Mouse (Mus musculus) CH12F3 (cell line): Measurements from ENCODE around the gene Lrp2bp.

Experiments used
- in situ Hi-C: fragments of 300-500 bp; cut with MboI; formaldehyde crosslinking; loops from 2 replicates; pipeline ENCODE4 v1.14.3; 2020; ENCODE audit warnings: low sequenced_read_pairs

The Lrp2bp gene

DNA sequence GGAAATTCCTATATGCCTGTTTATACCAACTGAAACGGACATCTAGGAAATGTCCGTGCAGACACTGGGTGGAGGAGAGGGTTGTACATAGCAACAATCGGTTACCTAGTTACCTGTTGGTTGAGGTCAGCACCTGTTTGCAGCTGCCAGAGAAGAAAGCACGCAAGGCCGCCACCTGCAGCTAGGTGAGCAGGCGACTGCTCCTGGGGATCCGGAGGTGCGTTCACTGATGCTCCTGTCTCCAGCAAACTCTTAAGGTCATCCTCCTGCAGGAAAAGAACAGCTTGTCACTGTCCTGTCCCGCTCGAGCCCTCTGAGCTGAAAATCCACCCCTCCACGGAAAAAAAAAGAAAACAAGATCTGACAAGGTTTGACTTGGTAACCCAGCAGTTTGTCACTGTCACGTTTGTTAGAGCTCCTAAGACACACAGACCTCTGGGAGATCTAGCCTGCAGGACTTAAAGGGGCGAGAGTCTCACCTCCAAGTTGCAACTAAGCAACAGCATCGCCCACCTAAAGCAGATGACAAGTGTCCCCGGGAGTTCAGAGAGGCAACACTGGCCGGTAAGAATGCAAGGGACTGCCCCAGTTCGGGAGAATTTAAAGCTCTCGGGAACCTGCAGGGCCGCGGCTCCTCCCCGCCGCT, at the start of gene Lrp2bp:
Gene Lrp2bp, plus strand, starts transcription at position 166 of the 646 bp plus-strand sequence.
- in situ Hi-C loops: no loop called here

DNA sequence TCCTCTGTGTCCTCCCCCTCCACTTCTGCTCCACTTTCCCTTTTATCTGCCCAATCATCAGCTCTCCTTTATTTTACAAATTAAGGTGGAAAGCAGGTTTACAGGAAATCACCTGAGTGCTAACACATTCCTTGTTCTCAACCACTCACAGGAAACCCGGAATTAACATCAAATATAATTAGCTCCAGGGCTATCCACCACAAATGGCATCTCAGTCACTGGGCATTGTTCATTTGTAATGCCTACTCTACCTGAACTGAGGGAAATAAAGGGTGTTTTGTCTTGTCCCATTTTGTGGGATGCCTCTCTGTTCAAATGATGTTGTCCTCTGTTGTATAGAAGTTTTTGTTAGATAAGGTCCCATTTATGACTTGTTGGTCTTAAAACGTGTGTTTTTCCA, 48.5 kb upstream of the Lrp2bp start:
- in situ Hi-C loops: no loop called here

DNA sequence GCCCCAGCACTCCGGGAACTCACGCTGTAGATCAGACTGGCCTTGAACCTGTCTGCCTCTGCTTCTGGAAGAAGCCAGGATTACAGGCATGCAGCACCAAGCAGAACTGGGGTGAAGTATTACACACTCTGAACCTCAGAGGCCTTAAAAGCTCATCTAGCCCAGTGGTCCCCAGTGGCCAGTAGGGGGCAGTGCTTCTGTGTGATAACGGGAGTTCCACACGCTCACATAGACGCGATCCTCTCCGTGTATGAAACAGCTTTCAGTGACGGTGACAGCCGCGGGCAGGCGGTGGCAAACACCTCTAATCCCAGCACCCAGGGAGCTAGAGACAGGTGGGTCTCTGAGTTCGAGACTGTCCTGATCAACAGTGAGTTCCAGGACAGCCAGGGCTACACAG, 28.2 kb upstream of the Lrp2bp start:
- in situ Hi-C loops: no loop called here

DNA sequence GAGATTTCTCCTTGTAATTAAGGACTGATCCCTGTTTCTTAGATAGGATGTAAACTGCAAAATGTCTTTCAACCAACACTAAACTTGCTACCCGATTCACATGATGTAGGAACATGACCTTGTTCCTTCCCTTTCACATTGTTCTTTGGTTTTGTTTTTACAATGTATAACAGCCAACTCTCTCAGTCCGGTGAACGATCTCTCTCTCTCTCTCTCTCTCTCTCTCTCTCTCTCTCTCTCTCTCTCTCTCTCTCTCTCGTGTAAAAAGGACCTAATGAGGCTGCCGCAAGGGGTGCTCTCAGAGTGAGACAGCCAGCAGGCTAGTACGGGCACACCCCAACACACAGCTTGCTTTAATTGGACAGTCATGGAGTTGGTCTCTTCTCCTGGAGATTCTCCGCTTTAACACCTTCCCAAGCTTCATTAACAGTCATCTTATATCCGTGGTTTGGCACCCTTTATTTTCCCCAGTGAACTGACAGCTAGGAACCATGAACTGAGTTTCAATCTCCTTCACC, 25.1 kb upstream of the Lrp2bp start:
- in situ Hi-C loops: no loop called here

DNA sequence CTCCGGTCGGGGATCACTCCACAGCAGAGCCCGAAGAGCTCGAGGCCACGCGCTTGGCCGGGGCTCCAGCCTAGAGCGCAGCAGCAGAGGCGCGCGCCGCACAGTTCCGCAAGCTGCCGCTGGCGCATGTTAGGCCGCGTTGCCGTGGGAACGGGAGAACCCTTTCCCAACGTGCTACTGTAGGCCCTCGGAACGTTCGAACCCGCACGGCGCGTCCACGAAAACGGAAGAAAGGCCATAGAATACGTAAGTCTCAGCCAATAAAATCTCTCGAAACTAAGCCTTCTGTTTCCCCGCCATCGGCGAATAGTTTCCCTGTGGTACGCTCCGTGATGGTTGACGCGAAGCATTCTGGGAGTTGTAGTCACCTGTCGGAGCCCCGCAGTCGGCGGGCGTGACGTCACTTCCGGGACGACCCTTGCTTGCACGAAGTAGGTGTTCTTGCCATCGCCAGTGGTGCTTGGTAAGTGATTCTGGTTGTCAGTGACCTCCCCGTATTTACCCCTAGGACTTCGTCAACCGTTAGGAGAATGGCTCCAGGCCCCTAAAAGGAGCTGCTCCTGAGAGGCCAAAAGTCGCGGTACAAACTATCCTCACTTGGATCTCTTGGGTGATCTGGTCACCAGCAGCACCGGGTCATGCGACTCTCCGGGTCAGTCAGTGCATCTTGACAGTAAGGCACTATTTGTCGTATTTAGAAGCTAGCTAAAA, 23.8 kb upstream of the Lrp2bp start, which contains the start of the genes 1700029J07Rik and Ufsp2:
Gene 1700029J07Rik, minus strand, starts transcription at position 127 of the 711 bp plus-strand sequence.
Gene Ufsp2, plus strand, starts transcription at position 403 of the 711 bp plus-strand sequence.
- in situ Hi-C loops: no loop called here

DNA sequence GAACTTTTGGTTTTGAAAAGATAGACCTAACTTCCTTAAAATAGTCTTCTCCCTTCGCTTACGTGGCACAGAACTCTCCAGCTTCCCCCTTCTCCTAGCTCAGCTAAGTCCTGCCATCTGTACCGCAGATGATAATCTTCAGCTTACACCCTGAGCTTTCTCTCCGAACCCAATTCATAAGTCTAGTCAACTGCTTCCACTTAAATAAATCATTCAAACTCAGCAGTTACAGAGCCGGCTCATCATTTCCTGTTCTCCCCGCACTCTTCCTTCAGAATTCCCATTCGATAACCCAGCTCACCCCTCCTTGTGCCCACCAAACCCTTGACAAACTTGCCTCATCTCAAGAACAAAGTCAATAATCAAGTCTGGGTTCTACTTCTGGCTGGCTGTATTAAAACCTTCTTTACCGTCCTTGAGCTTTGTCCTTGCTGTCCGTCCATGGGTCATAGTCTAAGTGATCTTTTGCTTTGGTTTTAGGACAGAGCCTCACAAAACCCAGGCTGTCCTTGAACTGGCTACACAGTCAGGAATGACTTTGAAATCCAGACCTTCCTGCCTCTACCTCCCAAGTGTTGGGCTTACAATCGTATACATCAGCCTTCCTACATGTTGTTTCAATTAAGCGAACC, 23.1 kb upstream of the Lrp2bp start:
- in situ Hi-C loops: no loop called here

DNA sequence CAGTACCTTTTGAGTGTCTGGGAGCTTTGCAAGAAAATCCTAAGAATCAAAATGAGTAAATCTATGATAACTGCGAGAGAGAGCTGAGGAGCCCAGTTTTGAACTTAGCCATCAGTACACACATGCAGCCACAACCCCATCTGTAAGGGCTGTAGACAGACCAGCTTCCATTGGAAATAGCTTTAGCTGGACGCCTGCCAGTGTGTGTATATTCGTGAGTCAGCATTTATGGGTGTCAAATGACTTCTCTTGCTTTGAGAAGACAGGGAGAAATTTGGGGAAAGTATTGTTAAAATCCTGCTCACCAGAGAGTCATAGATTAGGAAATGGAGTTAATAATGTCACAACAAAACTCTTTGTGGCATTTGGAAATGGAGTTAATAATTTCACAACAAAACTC, 12.4 kb upstream of the Lrp2bp start:
- in situ Hi-C loops: no loop called here

DNA sequence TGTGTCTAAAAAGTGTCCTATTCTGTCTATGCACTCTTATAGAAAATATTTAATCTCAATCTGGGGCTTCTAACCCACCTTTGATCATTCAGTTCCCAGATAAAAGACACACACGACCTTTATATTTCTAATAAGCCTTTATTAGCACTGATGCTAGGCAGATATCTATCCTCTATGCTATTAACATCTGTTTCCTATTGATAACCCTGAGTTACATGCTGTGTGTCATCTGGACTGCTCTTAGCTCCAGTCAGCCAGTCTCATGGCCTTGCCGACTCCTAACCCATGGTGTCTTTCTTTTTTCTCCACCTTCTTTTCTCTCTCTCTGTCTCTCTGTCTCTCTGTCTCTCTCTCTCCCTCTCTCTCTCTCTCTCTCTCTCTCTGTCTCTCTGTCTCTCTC, 10.9 kb upstream of the Lrp2bp start:
- in situ Hi-C loops: no loop called here

DNA sequence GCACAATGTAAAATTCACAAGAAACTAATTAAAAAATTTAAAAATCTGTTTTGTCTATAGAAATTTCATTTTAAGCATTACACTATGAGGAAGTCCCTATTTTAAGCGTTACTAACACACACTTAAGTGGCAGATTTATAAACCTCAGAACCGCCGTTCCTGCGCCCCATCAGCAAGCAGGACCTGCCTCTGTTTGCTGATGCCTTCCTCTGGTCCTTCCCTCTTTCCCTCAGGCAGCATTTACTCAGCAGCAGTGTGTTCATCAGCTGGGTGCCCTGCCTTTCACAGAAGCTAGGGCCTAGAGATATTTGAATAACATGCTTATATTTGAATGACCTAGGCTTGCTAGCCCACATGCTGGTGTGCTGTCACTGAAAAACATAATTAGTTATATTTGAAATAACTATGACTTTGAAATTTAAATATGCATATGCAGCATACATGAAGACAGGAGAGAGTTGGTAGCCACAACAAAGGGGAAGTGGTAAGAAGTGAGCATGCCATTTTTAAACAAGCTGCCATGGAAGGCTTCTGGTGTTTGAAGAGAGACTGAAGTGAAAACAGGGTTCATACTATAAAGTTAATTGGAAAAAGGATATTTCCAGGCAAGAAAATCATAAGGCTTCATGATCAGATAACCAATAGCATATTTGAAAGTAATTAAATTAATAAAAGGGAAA, 8.3 kb upstream of the Lrp2bp start:
- in situ Hi-C loops: no loop called here

DNA sequence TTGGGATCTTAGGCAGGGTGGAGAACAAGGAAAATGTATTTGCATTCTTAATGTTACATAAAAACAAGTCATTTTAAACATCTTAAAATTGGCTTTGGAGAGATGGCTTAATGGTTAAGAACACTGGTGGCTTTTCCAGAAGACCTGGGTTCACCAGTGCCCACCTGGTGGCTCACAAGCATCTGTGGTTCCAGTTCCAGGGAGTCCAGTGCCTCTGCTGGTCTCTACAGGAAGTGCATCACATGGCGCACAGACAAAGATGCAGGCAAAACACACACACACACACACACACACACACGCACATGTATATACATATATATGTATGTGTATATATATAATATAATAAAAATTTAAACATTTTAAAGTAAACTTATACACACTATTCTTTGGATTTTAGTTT, 5.0 kb upstream of the Lrp2bp start:
- in situ Hi-C loops: no loop called here

DNA sequence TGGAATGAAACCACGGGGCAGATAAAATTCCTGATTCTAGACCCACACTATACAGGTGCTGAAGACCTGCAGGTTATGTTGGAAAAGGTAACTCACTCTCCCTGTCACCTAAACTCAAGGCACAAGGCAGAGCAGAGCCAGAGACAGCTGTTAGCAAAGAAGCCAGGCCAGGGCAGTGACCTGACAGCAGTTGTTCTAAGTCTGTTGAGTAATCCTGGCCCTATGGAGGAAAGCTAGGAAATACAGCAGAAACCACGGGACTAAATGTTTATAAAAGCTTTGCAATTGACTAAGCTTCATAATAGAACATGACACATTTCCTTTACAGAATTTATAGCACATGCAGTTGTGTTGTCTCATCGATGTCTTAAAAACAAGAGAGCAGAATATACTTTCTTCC, 3.5 kb upstream of the Lrp2bp start:
- in situ Hi-C loops: no loop called here

DNA sequence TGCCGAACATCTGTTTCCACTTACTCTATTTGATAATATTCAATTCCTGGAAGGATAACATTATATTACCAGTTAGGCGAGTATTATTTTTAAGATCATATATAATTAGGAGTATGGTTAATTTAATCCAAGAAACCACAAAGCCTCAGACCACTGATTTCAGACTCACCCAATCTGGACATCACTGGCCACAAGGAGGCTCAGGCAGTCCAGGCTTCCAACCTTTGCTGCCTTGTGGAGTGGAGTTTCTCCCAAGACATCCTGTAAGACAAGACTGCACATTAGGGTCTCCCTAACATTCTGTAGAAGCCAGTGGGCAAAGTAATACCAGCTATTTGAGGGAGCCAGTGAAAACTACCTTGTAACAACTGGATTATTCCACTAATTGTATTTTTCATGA, 875 bp upstream of the Lrp2bp start:
- in situ Hi-C loops: no loop called here

DNA sequence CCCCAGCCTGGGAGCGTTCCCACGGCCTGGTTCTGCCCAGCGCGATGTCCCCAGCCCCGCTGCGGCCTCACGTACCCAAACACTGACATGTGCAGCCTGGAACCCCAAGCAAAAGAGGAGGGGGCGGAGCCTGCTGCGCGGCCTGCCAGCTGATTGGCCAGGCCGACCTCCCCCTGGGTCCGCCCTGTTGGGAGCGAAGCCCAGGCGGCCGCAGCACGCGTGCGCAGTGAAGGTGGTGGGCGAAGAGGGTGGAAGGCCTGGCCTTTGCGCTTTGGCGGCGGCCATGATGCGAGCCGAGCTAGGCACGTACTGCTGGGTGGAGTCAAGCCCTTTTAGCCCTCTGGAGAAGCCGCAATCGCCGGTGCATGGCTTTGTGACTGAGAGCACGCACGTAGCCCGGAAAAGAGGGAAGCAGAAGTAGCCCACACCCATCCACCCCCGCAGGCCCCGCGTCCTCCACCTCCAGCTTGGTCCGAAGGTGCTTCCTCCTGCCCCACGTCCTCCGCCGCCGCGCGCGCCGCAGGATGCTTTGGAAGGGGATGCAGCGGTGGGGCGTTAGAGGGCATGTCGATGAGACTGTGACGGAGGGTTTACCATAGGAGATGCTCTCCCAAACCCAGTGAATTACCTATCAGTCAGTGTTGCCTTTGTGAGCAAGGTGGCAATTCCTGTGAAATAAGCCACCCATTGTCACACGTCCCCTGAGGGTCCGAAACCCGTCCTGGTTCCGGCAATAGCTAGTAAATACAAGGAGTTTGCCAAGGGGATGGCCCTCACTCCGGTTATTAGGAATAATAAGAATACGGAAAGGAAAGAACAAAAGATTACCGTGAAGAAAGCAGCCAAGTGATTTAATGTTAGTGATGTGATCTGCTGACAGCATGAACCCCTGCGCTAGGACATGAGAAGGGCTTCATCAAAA, 942 bp downstream of the Lrp2bp start:
- in situ Hi-C loops: no loop called here

DNA sequence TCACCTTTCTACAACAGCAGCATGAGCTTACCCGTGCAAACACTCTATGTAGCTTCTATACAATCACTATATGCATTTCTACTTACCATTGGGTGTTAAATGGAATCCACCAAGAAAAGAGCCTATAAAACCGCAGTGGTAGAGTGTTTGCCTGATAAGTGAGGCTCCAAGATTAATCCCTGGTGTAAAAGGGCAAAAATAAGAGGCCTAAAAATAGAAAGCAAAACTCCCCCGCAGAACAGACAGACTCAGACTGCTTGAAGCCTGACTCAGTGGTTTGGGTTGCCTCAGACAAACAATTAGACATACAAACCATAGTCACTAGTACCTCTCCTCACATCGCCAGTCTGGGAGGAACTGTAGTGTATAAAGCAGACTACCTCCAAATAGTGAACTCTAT, 6.5 kb downstream of the Lrp2bp start, which contains the start of gene Ankrd37:
Gene Ankrd37, minus strand, starts transcription at position 112 of the 400 bp plus-strand sequence.
- in situ Hi-C loops: no loop called here

DNA sequence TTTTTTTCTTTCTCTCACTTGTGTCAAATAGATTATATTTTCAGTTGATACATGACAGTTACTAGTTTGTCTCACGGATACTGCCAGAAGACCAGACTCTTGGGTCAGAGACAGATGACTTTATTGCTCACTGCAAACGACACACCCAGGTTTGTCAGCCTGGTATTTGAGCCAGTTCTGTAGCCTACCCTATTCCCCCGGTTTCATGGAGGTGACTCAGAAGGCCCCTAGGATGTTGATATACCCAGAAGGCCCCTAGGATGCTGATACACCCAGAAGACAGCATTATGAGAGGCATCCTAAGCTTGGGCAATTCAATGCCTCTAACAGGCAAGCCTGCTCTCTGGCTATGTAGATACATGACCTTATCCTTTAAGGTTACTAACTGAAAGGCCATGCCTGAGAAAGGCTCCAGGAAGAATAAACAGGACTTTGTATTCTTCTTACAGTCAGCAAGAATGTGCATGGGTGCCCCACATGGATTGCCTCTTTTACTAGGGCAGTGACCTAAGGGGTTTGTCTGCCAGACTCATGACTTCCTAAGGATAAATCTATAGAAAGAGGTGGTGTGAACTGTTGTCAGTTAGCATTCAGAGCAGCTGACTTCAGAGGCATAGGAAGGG, 8.1 kb downstream of the Lrp2bp start:
- in situ Hi-C loops: no loop called here

DNA sequence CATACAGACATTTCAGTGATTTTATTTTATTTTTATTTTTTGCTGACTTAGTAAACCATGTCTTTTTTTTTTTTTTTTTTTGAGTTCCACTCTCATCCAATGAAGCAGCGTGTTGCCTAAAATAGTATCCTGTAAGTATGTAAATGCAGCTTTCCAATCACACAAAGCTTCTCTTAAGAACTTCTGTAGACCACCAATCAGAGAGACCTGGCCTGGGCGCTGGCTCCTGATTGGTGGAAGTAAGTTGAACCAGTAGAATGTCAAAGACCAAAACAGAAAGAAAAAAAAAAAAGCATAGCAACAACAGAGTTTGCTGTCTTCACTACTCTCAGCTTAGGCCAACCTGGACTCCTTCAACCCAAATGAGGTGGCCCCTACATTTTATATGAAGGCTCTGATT, 11.2 kb downstream of the Lrp2bp start:
- in situ Hi-C loops: no loop called here

DNA sequence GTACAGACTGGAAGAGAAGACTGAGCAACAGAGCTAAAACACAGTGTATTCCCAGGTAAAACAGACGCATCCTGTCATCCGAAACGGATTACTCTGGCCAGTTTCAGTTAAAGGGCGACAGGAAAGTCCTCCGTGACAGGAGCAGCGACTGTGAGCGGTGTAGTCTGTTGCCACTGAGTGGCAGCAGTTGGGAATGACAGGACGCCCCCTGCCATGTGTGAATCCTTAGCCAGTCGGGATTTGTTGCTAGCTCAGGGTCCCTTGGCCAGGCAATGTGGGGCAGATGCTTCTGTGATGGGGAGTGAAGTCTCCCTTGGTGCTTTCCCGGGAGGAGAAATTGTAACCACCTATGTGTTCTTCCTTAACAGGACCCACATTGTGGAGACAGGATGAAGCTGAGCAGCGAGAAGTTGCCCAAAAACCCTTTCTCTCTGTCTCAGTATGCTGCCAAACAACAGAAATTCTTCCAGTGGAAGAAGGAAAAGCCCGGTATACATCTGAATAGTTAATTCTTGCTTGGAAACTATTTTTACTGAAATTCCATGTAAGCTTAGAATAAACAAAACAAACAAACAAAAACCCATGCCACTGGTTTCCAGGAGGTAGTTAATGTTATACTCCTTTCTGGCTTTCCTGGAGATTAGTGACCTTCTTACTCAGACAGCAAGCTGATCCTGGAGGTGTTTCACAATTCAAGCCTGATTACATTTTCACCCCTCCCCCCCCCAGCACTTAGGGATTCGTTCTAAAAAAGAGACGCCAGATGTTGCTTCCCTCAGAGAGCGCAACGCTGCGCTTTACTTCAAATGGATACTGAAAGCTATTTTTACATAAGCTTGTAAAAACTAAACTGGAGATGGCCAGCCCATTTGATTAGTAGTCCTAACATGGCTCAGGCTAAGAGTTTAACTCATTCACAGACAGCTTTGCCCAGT, 11.9 kb downstream of the Lrp2bp start:
- in situ Hi-C loops: no loop called here

DNA sequence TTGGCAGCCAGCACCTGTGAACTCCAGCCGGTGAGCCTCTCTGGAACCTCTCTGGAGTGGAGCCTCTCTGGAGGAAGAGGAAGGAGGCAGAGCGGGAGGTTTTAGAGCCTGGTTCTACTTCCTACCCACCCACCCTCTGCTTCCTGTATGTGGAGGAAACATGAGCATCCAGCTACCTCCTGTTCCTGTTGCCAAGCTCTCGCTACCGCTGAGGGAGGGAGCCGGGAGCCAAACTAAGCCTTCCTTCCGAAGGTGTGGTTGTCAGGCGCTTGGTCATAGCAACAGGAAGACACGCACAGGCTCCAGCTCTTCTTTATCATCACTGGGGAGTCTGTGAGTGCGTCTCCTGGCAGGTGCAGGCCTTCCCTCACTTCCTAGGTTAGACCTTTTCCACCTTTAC, 23.1 kb downstream of the Lrp2bp start:
- in situ Hi-C loops: no loop called here

DNA sequence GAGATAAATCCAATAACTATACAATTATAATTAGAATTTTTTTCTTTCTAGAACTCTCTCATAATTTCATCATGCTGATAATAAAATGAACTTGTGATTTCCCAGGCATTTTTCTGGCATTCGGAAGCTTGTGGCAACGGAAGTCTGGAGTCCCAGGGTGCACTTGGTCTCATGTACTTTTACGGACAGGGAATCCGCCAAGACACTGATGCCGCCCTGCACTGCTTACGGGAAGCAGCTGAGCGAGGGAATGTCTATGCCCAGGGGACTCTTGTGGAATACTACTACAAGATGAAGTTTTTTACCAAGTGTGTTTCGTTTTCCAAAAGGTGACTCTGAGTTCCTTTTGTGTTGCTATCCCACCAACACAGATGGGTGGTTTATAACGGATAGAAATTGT, 23.7 kb downstream of the Lrp2bp start:
- in situ Hi-C loops: no loop called here
